In genomic region chr2:48586162-48586830, GRCm38 (mm10) we compare ENCODE assay signal across 23 mouse cellular contexts.
DNase-seq lines count a peak whose midpoint lies in the region; ATAC-seq lines count a peak whose summit lies in the region.
"Had no signal": no experiment of that assay in that cellular context is flagged by ENCODE, and none has a peak within 500 bp of the region (broad histone marks: within the 10 kb centered on the region; RNA-seq: fewer than 3 reads in every experiment).

No protein-coding gene starts in this region.

- DNase-seq in layer of hippocampus, postnatal 10 days (ENCODE audit: low spot score in 2 of 2), result peak; percentile 14 to 16
- DNase-seq in layer of hippocampus, postnatal 25 days (ENCODE audit: extremely low spot score in 1 of 2, low spot score in 1 of 2), result no peak
- DNase-seq in hindbrain, embryonic 11.5 days (ENCODE audit: low spot score), result no peak
- DNase-seq in midbrain, embryonic 11.5 days (ENCODE audit: low spot score, missing footprints), result peak; percentile 84
- DNase-seq in urinary bladder, postnatal 14 days (ENCODE audit: low spot score), result no peak
- DNase-seq in spleen, adult 12 weeks (ENCODE audit: low spot score), result no peak
- DNase-seq in lung, postnatal 36 days, result no peak
- no peak for DNase-seq in heart, adult 18-20 months
- DNase-seq: B cell, adult 2 months; cerebellum, adult 9-11 months; gastrocnemius, postnatal 36 days; heart, postnatal 10 days; kidney, postnatal 36 days; liver, embryonic 13.5 days; lung, embryonic 14.5 days; right cerebral cortex, adult 18-20 months; thymus, postnatal 14 days had no signal

- H3K9ac ChIP-seq in hindbrain, embryonic 11.5 days (ENCODE audit: low read depth, low read length), result no peak overlapping the region
- no peak overlapping the region for H3K9ac ChIP-seq in midbrain, embryonic 11.5 days (ENCODE audit: low read length)
- H3K9ac ChIP-seq: embryonic facial prominence, embryonic 13.5 days; limb, embryonic 13.5 days; liver, embryonic 13.5 days; lung, embryonic 14.5 days; neural tube, embryonic 12.5 days had no signal

- H3K4me2 ChIP-seq in hindbrain, embryonic 11.5 days (replicated peaks; ENCODE audit: low read depth, low read length), result no peak overlapping the region
- no peak overlapping the region for H3K4me2 ChIP-seq in midbrain, embryonic 11.5 days
- H3K4me2 ChIP-seq: embryonic facial prominence, embryonic 13.5 days; heart, embryonic 11.5 days; limb, embryonic 13.5 days; liver, embryonic 13.5 days; lung, embryonic 14.5 days; neural tube, embryonic 12.5 days had no signal

- no peak overlapping the region for H3K4me3 ChIP-seq in hindbrain, embryonic 11.5 days (ENCODE audit: low read depth, low read length)
- no peak overlapping the region for H3K4me3 ChIP-seq in midbrain, embryonic 11.5 days (ENCODE audit: low read depth, low read length)
- H3K4me3 ChIP-seq: embryonic facial prominence, embryonic 13.5 days; limb, embryonic 13.5 days; liver, embryonic 13.5 days; neural tube, embryonic 12.5 days had no signal

- ATAC-seq in hindbrain, embryonic 11.5 days (ENCODE audit: low FRiP score), result peak; percentile 65; the same call in 1 of the 2 replicates
- peak; percentile 64 for ATAC-seq in midbrain, embryonic 11.5 days (ENCODE audit: low FRiP score)
- ATAC-seq: inflammation-experienced regulatory T-cells, adult 6 months had no signal

- H3K36me3 ChIP-seq in hindbrain, embryonic 11.5 days (ENCODE audit: control insufficient read depth, insufficient read depth, low read length), result no peaks in the 10 kb centered on the region
- no peaks in the 10 kb centered on the region for H3K36me3 ChIP-seq in midbrain, embryonic 11.5 days (ENCODE audit: control insufficient read depth, insufficient read depth, low read length)
- H3K36me3 ChIP-seq: embryonic facial prominence, embryonic 13.5 days; limb, embryonic 13.5 days; liver, embryonic 13.5 days; neural tube, embryonic 12.5 days had no signal

- no peak overlapping the region for H3K27ac ChIP-seq in hindbrain, embryonic 11.5 days (ENCODE audit: low read depth, low read length)
- H3K27ac ChIP-seq in midbrain, embryonic 11.5 days (ENCODE audit: low read depth, low read length), result no peak overlapping the region
- H3K27ac ChIP-seq: embryonic facial prominence, embryonic 13.5 days; limb, embryonic 13.5 days; liver, embryonic 13.5 days; macrophage; neural tube, embryonic 12.5 days had no signal

- H3K4me1 ChIP-seq in hindbrain, embryonic 11.5 days (replicated peaks; ENCODE audit: control insufficient read depth, insufficient read depth, low read length), result no peaks in the 10 kb centered on the region; the same call in 1 of the 2 replicates
- H3K4me1 ChIP-seq in midbrain, embryonic 11.5 days (ENCODE audit: control insufficient read depth, insufficient read depth, low read length), result peaks cover 7% of the 10 kb centered on the region; the same call in 1 of the 2 replicates
- H3K4me1 ChIP-seq: embryonic facial prominence, embryonic 13.5 days; liver, embryonic 13.5 days; neural tube, embryonic 12.5 days had no signal

- no peaks in the 10 kb centered on the region for H3K27me3 ChIP-seq in hindbrain, embryonic 11.5 days (ENCODE audit: control insufficient read depth, insufficient read depth, low read length)
- H3K27me3 ChIP-seq in midbrain, embryonic 11.5 days (ENCODE audit: control insufficient read depth, insufficient read depth, low read length), result no peaks in the 10 kb centered on the region
- H3K27me3 ChIP-seq: embryonic facial prominence, embryonic 13.5 days; limb, embryonic 13.5 days; liver, embryonic 13.5 days; neural tube, embryonic 12.5 days had no signal

- H3K9me3 ChIP-seq in hindbrain, embryonic 11.5 days (ENCODE audit: control insufficient read depth, low read length), result no peaks in the 10 kb centered on the region
- H3K9me3 ChIP-seq in midbrain, embryonic 11.5 days (ENCODE audit: control insufficient read depth, low read length), result no peaks in the 10 kb centered on the region
- H3K9me3 ChIP-seq: embryonic facial prominence, embryonic 13.5 days; limb, embryonic 13.5 days; liver, embryonic 13.5 days; neural tube, embryonic 12.5 days had no signal

- WGBS in hindbrain, embryonic 11.5 days, result 54% methylated on average over 7 of the region's 7 CpGs
- 33% methylated on average over 7 of the region's 7 CpGs for WGBS in midbrain, embryonic 11.5 days

Comparison
In these comparisons a context has a peak if more than half of its experiments do, and no peak if none do; other contexts are left out.
1. DNase-seq: peak in layer of hippocampus, postnatal 10 days (2 of 2) and midbrain, embryonic 11.5 days (single experiment); none in layer of hippocampus, postnatal 25 days (0 of 2), hindbrain, embryonic 11.5 days (single experiment), urinary bladder, postnatal 14 days (single experiment), spleen, adult 12 weeks (single experiment), lung, postnatal 36 days (single experiment) and heart, adult 18-20 months (0 of 2).